Mouse (Mus musculus) myocyte (in vitro differentiated cells): ENCODE measurements around the gene Aars. TPM values are rescaled to one million over a fixed set of nuclear protein-coding genes. Genes with fewer than 3 reads are reported as not detected.
"Not testable (repeated sequence)": the region's sequence is repeated elsewhere in the genome, so short reads cannot be mapped to it uniquely, and the experiment has no call there.

Experiments used
- H3K27me3 ChIP-seq: one replicate; pipeline ENCODE4 v1.6.1; 2011; ENCODE audit not compliant: control insufficient read depth, insufficient read depth, insufficient read length
- H3K36me3 ChIP-seq: one replicate; pipeline ENCODE4 v1.6.1; 2011; ENCODE audit not compliant: control insufficient read depth, insufficient read depth
- H3K4me2 ChIP-seq: one replicate; pipeline ENCODE4 v1.6.1; 2011; ENCODE audit warnings: low read depth, control low read depth
- H3K4me3 ChIP-seq: one replicate; pipeline ENCODE4 v1.5.1; 2011; ENCODE audit warnings: mild to moderate bottlenecking, control low read depth, moderate library complexity
- H3K79me2 ChIP-seq: one replicate; pipeline ENCODE4 v1.6.1; 2011; ENCODE audit not compliant: control insufficient read depth, insufficient read depth
- H3ac ChIP-seq: one replicate; pipeline ENCODE4 v1.6.1; 2011; ENCODE audit not compliant: control insufficient read depth, insufficient read length
- CEBPB ChIP-seq: IDR thresholded peaks from 2 replicates; pipeline ENCODE4 v1.6.1; 2011; ENCODE audit warnings: mild to moderate bottlenecking, moderate library complexity; ENCODE audit not compliant: poor library complexity, insufficient read depth, severe bottlenecking
- E2F4 ChIP-seq: IDR thresholded peaks from one replicate; pipeline ENCODE4 v1.6.1; 2011; ENCODE audit warnings: mild to moderate bottlenecking, control low read depth, moderate library complexity; ENCODE audit not compliant: insufficient read depth
- MAX ChIP-seq: IDR thresholded peaks from one replicate; pipeline ENCODE4 v1.6.1; 2011; ENCODE audit warnings: low read depth, mild to moderate bottlenecking, control low read depth
- MYOD1 ChIP-seq, 3 experiments: IDR thresholded peaks; one replicate each; pipeline ENCODE4 v1.6.1; 2011; ENCODE audit warnings: control low read depth in 2 of 3, low read depth in 2 of 3, mild to moderate bottlenecking in 2 of 3, moderate library complexity in 1 of 3; ENCODE audit not compliant: insufficient read length in 2 of 3, control insufficient read depth in 1 of 3
- MYOG ChIP-seq, 3 experiments: IDR thresholded peaks; one replicate each; pipeline ENCODE4 v1.6.1; 2011; ENCODE audit warnings: control low read depth in 2 of 3, low read depth in 2 of 3, mild to moderate bottlenecking in 2 of 3; ENCODE audit not compliant: insufficient read length in 2 of 3, control insufficient read depth in 1 of 3, insufficient read depth in 1 of 3
- POLR2A ChIP-seq: IDR thresholded peaks from one replicate; pipeline ENCODE4 v1.6.1; 2011; ENCODE audit warnings: low read depth, mild to moderate bottlenecking, control low read depth, moderate library complexity; ENCODE audit not compliant: insufficient read length
- POLR2AphosphoS2 ChIP-seq: IDR thresholded peaks from one replicate; pipeline ENCODE4 v1.6.1; 2011; ENCODE audit warnings: low read depth, control low read depth; ENCODE audit not compliant: insufficient read length
- REST ChIP-seq: IDR thresholded peaks from one replicate; pipeline ENCODE4 v1.6.1; 2011; ENCODE audit warnings: mild to moderate bottlenecking, control low read depth, moderate library complexity; ENCODE audit not compliant: insufficient read depth, insufficient read length
- SRF ChIP-seq: IDR thresholded peaks from one replicate; pipeline ENCODE4 v1.6.1; 2011; ENCODE audit warnings: low read depth; ENCODE audit not compliant: control insufficient read depth, insufficient read length
- TCF12 ChIP-seq: IDR thresholded peaks from one replicate; pipeline ENCODE4 v1.6.1; 2011; ENCODE audit warnings: mild to moderate bottlenecking, control low read depth; ENCODE audit not compliant: poor library complexity, insufficient read depth, severe bottlenecking
- TCF3 ChIP-seq: IDR thresholded peaks from one replicate; pipeline ENCODE4 v1.6.1; 2011; ENCODE audit warnings: low read depth, control low read depth; ENCODE audit not compliant: insufficient read length
- USF1 ChIP-seq: IDR thresholded peaks from one replicate; pipeline ENCODE4 v1.6.1; 2011; ENCODE audit warnings: low read depth, mild to moderate bottlenecking, control low read depth, moderate library complexity
- polyA plus RNA-seq: library from polyadenylated mRNA; unstranded; fragments of >200 nt; fragmentation: generic; extraction: Trizol; gene quantifications from one replicate; pipeline ENCODE4 v1.2.1, GENCODE M21; 2012; ENCODE audit warnings: missing spikeins

Aars gene
- polyA plus RNA-seq, 1 experiment, result 340 TPM

- Histone ChIP-seq H3K79me2 (no peaks in the 10 kb centered on the region), H3K4me2 (no peak overlapping the region), H3ac (no peak overlapping the region), H3K27me3 (no peaks in the 10 kb centered on the region), H3K4me3 (no peak overlapping the region), H3K36me3 (no peaks in the 10 kb centered on the region)
- TF ChIP-seq POLR2A (no peak), MYOG (IDR thresholded peaks at IDR 0.05; ENCODE audit: control insufficient read depth in 1 of 3, insufficient read depth in 1 of 3, insufficient read length in 2 of 3, low read depth in 2 of 3) (no peak), TCF3 (no peak), USF1 (no peak), MAX (no peak)
These were observed 48.8 kb downstream of the Aars start for GRCm38 (mm10) chr8:111081580-111082258.

DNA sequence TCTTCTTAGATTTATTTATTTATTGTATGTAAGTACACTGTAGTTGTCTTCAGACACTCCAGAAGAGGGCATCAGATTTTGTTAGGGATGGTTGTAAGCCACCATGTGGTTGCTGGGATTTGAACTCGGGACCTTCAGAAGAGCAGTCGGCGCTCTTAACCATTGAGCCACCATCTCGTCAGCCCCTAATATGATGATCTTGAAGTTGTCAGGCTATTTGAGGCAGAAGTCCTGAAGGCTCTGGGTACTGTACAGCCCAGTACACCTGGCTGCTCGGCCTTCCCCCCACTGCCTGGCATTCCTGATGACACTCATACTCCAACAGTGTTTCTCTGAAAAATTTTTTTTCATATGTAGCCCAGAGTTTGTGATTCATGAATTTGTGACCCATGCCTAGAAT lies 51.0 kb downstream of the Aars start:
- not testable (repeated sequence) for H3ac ChIP-seq, H3K4me3 ChIP-seq, H3K36me3 ChIP-seq, H3K4me2 ChIP-seq, H3K79me2 ChIP-seq, H3K27me3 ChIP-seq

GRCm38 (mm10) chr8:111090126-111090525 lies 57.2 kb downstream of the Aars start:
- no peaks in the 10 kb centered on the region for H3K79me2 ChIP-seq
- no peak for TF ChIP-seq MYOG (IDR thresholded peaks at IDR 0.05; ENCODE audit: control insufficient read depth in 1 of 3, insufficient read depth in 1 of 3, insufficient read length in 2 of 3, low read depth in 2 of 3)
- TF ChIP-seq USF1, result no peak
- TF ChIP-seq TCF3, result no peak
- no peak for TF ChIP-seq MAX
- no peak for TF ChIP-seq E2F4
- no peak for TF ChIP-seq POLR2AphosphoS2
- TF ChIP-seq SRF, result no peak
- TF ChIP-seq REST, result no peak
- no peak for TF ChIP-seq CEBPB
- TF ChIP-seq POLR2A, result no peak
- no peaks in the 10 kb centered on the region for H3K36me3 ChIP-seq
- H3K4me3 ChIP-seq, result no peak overlapping the region
- H3K4me2 ChIP-seq, result no peak overlapping the region
- no peak overlapping the region for H3ac ChIP-seq
- H3K27me3 ChIP-seq, result no peaks in the 10 kb centered on the region

DNA sequence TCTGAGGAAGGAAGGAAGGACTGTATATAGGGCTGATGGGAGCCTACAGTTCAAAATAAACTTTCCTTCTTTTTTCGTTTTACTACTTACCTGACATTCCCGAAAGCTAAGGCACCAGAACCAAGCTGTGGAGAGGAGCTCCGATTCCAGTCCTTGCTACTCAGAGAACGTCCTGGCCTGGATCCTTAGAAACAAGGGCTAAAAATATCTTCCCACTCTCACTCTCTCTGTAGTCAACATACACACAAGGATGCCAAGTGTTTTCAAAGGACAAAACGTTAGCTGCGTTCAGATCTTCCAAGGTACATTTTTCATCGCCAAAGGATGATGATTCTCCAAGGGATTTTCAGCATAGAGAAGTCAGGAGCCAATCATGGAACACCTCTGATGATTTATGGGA lies 58.8 kb downstream of the Aars start:
- no peak overlapping the region for H3K4me2 ChIP-seq
- TF ChIP-seq SRF (no peak), E2F4 (no peak), CEBPB (no peak), POLR2A (no peak), USF1 (no peak), REST (no peak), MAX (no peak), TCF12 (no peak), POLR2AphosphoS2 (no peak), MYOG (IDR thresholded peaks at IDR 0.05; ENCODE audit: control insufficient read depth in 1 of 3, insufficient read depth in 1 of 3, insufficient read length in 2 of 3, low read depth in 2 of 3) (no peak), MYOD1 (IDR thresholded peaks at IDR 0.05; ENCODE audit: control insufficient read depth in 1 of 3, insufficient read length in 2 of 3, low read depth in 2 of 3) (no peak), TCF3 (no peak)
- H3K79me2 ChIP-seq, result peaks cover 7% of the 10 kb centered on the region
- no peak overlapping the region for H3ac ChIP-seq
- no peak overlapping the region for H3K4me3 ChIP-seq
- H3K27me3 ChIP-seq, result no peaks in the 10 kb centered on the region
- H3K36me3 ChIP-seq, result no peaks in the 10 kb centered on the region

- peaks cover 11% of the 10 kb centered on the region for H3K79me2 ChIP-seq
- H3K4me3 ChIP-seq, H3K36me3 ChIP-seq, H3K4me2 ChIP-seq, H3ac ChIP-seq, H3K27me3 ChIP-seq: not testable (repeated sequence)
These were observed 59.4 kb downstream of the Aars start, which contains the start of gene Clec18a for GRCm38 (mm10) chr8:111092326-111092725. Clec18a (minus strand) TSS chr8:111092426.
